Mouse (Mus musculus): Measurements from ENCODE around the gene C1qtnf7.

Gene C1qtnf7

GRCm38 (mm10) chr5:43539168-43539516 lies 23.8 kb downstream of the C1qtnf7 start:
- no peak for DNase-seq (ENCODE audit: low read depth, low spot score)

GRCm38 (mm10) chr5:43539871-43540270 lies 24.5 kb downstream of the C1qtnf7 start:
- no peak for DNase-seq (ENCODE audit: low read depth, low spot score)

- DNase-seq (ENCODE audit: low read depth, low spot score) = no peak
Measured at GRCm38 (mm10) chr5:43541492-43541891, 26.2 kb downstream of the C1qtnf7 start.

GRCm38 (mm10) chr5:43542246-43542845 lies 27.0 kb downstream of the C1qtnf7 start:
- DNase-seq (ENCODE audit: low read depth, low spot score) = no peak

- DNase-seq (ENCODE audit: low read depth, low spot score) = no peak
Measured at GRCm38 (mm10) chr5:43549951-43550350, 34.6 kb downstream of the C1qtnf7 start.

GRCm38 (mm10) chr5:43550444-43550843 lies 35.1 kb downstream of the C1qtnf7 start:
- DNase-seq (ENCODE audit: low read depth, low spot score) = no peak

- no peak for DNase-seq (ENCODE audit: low read depth, low spot score)
Measured at GRCm38 (mm10) chr5:43554871-43555270, 39.5 kb downstream of the C1qtnf7 start.

GRCm38 (mm10) chr5:43555406-43555805 lies 40.1 kb downstream of the C1qtnf7 start:
- DNase-seq (ENCODE audit: low read depth, low spot score) = no peak

GRCm38 (mm10) chr5:43557436-43557835 lies 42.1 kb downstream of the C1qtnf7 start:
- no peak for DNase-seq (ENCODE audit: low read depth, low spot score)

GRCm38 (mm10) chr5:43561639-43562252 lies 46.4 kb downstream of the C1qtnf7 start:
- no peak for DNase-seq (ENCODE audit: low read depth, low spot score)

GRCm38 (mm10) chr5:43569720-43570359 lies 54.5 kb downstream of the C1qtnf7 start:
- no peak for DNase-seq (ENCODE audit: low read depth, low spot score)

- no peak for DNase-seq (ENCODE audit: low read depth, low spot score)
Measured at GRCm38 (mm10) chr5:43582876-43583275, 67.5 kb downstream of the C1qtnf7 start.

GRCm38 (mm10) chr5:43583326-43584120 lies 68.2 kb downstream of the C1qtnf7 start:
- no peak for DNase-seq (ENCODE audit: low read depth, low spot score)

- DNase-seq (ENCODE audit: low read depth, low spot score) = no peak
Measured at GRCm38 (mm10) chr5:43584464-43584863, 69.1 kb downstream of the C1qtnf7 start.

- no peak for DNase-seq (ENCODE audit: low read depth, low spot score)
Measured at GRCm38 (mm10) chr5:43585406-43586245, 70.3 kb downstream of the C1qtnf7 start.

- no peak for DNase-seq (ENCODE audit: low read depth, low spot score)
Measured at GRCm38 (mm10) chr5:43588791-43589439, 73.6 kb downstream of the C1qtnf7 start.

- DNase-seq (ENCODE audit: low read depth, low spot score) = no peak
Measured at GRCm38 (mm10) chr5:43589440-43589830, 74.1 kb downstream of the C1qtnf7 start.

GRCm38 (mm10) chr5:43590311-43590731 lies 75.0 kb downstream of the C1qtnf7 start:
- no peak for DNase-seq (ENCODE audit: low read depth, low spot score)

GRCm38 (mm10) chr5:43601601-43602000 lies 86.3 kb downstream of the C1qtnf7 start:
- no peak for DNase-seq (ENCODE audit: low read depth, low spot score)

GRCm38 (mm10) chr5:43602518-43602917 lies 87.2 kb downstream of the C1qtnf7 start:
- no peak for DNase-seq (ENCODE audit: low read depth, low spot score)

GRCm38 (mm10) chr5:43603559-43603958 lies 88.2 kb downstream of the C1qtnf7 start:
- DNase-seq (ENCODE audit: low read depth, low spot score) = no peak
